Mouse (Mus musculus): ENCODE data around the gene Auh. TPM values are rescaled to one million over a fixed set of nuclear protein-coding genes. Genes with fewer than 3 reads are reported as not detected.

Gene Auh
- total and polyA plus RNA-seq, 3 experiments = 17.8 to 36.6 (median 21.3) TPM

DNA sequence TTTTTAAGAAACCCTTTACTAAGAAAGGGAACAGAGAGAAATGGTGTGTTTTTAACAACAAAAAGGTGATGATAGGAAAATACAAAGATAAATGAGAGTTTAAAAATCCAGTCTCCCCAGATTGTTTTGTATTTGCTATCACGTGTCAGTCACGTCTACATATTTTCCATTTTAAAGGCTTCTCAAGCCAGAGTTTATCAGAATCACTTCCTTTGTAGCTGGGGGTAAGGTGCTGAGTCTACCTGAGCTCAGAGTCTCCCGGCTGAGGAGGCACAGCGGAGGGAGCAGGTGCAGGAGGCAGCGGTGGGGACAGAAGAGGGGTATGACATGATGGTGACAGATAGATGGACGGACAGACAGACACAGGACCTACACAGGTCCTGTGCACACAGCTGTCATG, 55.1 kb downstream of the Auh start:
- H3K4me1 ChIP-seq (ENCODE audit: insufficient read depth, low read depth, low read length) = no peaks in the 10 kb centered on the region
- no peak for DNase-seq (ENCODE audit: low spot score)
- H3K9me3 ChIP-seq (replicated peaks) = peaks cover 12% of the 10 kb centered on the region
- no peak for ATAC-seq (ENCODE audit: extremely low read depth, insufficient number of reproducible peaks, low FRiP score, poor library complexity, severe bottlenecking)
- no peak overlapping the region for H3K4me3 ChIP-seq (ENCODE audit: low read depth, low read length)
- no peaks in the 10 kb centered on the region for H3K27me3 ChIP-seq (ENCODE audit: insufficient read depth, low read length)
- TF ChIP-seq CTCF (IDR thresholded peaks at IDR 0.05; ENCODE audit: low read depth, low read length) (no peak), TAL1 (conservative IDR thresholded peaks at IDR 0.05; ENCODE audit: low read depth, low read length) (no peak), GATA1 (IDR thresholded peaks at IDR 0.05; ENCODE audit: borderline replicate concordance, low read length) (no peak), POLR2AphosphoS5 (IDR thresholded peaks at IDR 0.05; ENCODE audit: insufficient replicate concordance, low read depth, low read length) (no peak), GATA2 (IDR thresholded peaks at IDR 0.05; ENCODE audit: borderline replicate concordance, low read depth, low read length) (no peak)
- H3K36me3 ChIP-seq (replicated peaks) = peaks cover 2% of the 10 kb centered on the region

DNA sequence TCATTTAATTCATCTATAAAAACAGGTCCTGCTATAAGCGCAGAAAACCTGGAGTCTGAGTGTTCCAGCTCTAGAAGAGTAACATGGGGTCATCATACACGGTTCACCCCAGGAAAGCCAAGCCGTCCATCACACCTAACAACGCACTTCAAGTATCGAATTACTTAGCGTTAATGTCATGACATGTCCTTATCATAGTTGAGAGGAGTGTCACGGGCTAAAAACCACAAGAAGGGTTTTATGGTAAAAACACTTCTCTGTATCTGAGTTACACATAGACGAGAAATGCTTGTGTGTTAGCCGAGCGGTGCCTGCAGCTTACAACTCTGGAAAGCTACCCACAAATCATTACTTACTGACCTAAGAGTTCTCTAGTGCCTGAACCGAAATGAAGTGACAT, 55.6 kb downstream of the Auh start:
- Histone ChIP-seq H3K27me3 (ENCODE audit: insufficient read depth, low read length) (no peaks in the 10 kb centered on the region), H3K4me3 (ENCODE audit: low read depth, low read length) (no peak overlapping the region), H3K36me3 (replicated peaks) (no peaks in the 10 kb centered on the region), H3K4me1 (ENCODE audit: insufficient read depth, low read depth, low read length) (no peaks in the 10 kb centered on the region), H3K9me3 (replicated peaks) (peaks cover 16% of the 10 kb centered on the region)
- ATAC-seq (ENCODE audit: extremely low read depth, insufficient number of reproducible peaks, low FRiP score, poor library complexity, severe bottlenecking) (no peak), DNase-seq (ENCODE audit: low spot score) (no peak)
- TF ChIP-seq GATA1 (IDR thresholded peaks at IDR 0.05; ENCODE audit: borderline replicate concordance, low read length) (no peak), POLR2AphosphoS5 (IDR thresholded peaks at IDR 0.05; ENCODE audit: insufficient replicate concordance, low read depth, low read length) (no peak), TAL1 (conservative IDR thresholded peaks at IDR 0.05; ENCODE audit: low read depth, low read length) (no peak), CTCF (IDR thresholded peaks at IDR 0.05; ENCODE audit: low read depth, low read length) (no peak), GATA2 (IDR thresholded peaks at IDR 0.05; ENCODE audit: borderline replicate concordance, low read depth, low read length) (no peak)

- DNase-seq (ENCODE audit: low spot score) = no peak
- no peaks in the 10 kb centered on the region for H3K4me1 ChIP-seq (ENCODE audit: insufficient read depth, low read depth, low read length)
- H3K9me3 ChIP-seq (replicated peaks) = peaks cover 23% of the 10 kb centered on the region
- no peak for ATAC-seq (ENCODE audit: extremely low read depth, insufficient number of reproducible peaks, low FRiP score, poor library complexity, severe bottlenecking)
- no peak overlapping the region for H3K4me3 ChIP-seq (ENCODE audit: low read depth, low read length)
- H3K36me3 ChIP-seq (replicated peaks) = no peaks in the 10 kb centered on the region
- H3K27me3 ChIP-seq (ENCODE audit: insufficient read depth, low read length) = no peaks in the 10 kb centered on the region
- TF ChIP-seq GATA2 (IDR thresholded peaks at IDR 0.05; ENCODE audit: borderline replicate concordance, low read depth, low read length) (no peak), POLR2AphosphoS5 (IDR thresholded peaks at IDR 0.05; ENCODE audit: insufficient replicate concordance, low read depth, low read length) (no peak), TAL1 (conservative IDR thresholded peaks at IDR 0.05; ENCODE audit: low read depth, low read length) (no peak), GATA1 (IDR thresholded peaks at IDR 0.05; ENCODE audit: borderline replicate concordance, low read length) (no peak), CTCF (IDR thresholded peaks at IDR 0.05; ENCODE audit: low read depth, low read length) (no peak)
Measured at GRCm38 (mm10) chr13:52866005-52866792, 63.3 kb downstream of the Auh start.

- Histone ChIP-seq H3K9me3 (replicated peaks) (peaks cover 18% of the 10 kb centered on the region), H3K27me3 (ENCODE audit: insufficient read depth, low read length) (no peaks in the 10 kb centered on the region), H3K4me1 (ENCODE audit: insufficient read depth, low read depth, low read length) (no peaks in the 10 kb centered on the region), H3K36me3 (replicated peaks) (no peaks in the 10 kb centered on the region), H3K4me3 (ENCODE audit: low read depth, low read length) (no peak overlapping the region)
- ATAC-seq (ENCODE audit: extremely low read depth, insufficient number of reproducible peaks, low FRiP score, poor library complexity, severe bottlenecking) (no peak), DNase-seq (ENCODE audit: low spot score) (no peak)
- TF ChIP-seq GATA1 (IDR thresholded peaks at IDR 0.05; ENCODE audit: borderline replicate concordance, low read length) (no peak), POLR2AphosphoS5 (IDR thresholded peaks at IDR 0.05; ENCODE audit: insufficient replicate concordance, low read depth, low read length) (no peak), TAL1 (conservative IDR thresholded peaks at IDR 0.05; ENCODE audit: low read depth, low read length) (no peak), CTCF (IDR thresholded peaks at IDR 0.05; ENCODE audit: low read depth, low read length) (no peak), GATA2 (IDR thresholded peaks at IDR 0.05; ENCODE audit: borderline replicate concordance, low read depth, low read length) (no peak)
Measured at GRCm38 (mm10) chr13:52863436-52863835, 66.0 kb downstream of the Auh start.

GRCm38 (mm10) chr13:52860006-52860685, 69.3 kb downstream of the Auh start:
- no peak overlapping the region for H3K4me3 ChIP-seq (ENCODE audit: low read depth, low read length)
- no peak for ATAC-seq (ENCODE audit: extremely low read depth, insufficient number of reproducible peaks, low FRiP score, poor library complexity, severe bottlenecking)

GRCm38 (mm10) chr13:52859065-52859820, 70.2 kb downstream of the Auh start:
- DNase-seq (ENCODE audit: low spot score) (no peak), ATAC-seq (ENCODE audit: extremely low read depth, insufficient number of reproducible peaks, low FRiP score, poor library complexity, severe bottlenecking) (no peak)
- TF ChIP-seq TAL1 (conservative IDR thresholded peaks at IDR 0.05; ENCODE audit: low read depth, low read length) (no peak), GATA2 (IDR thresholded peaks at IDR 0.05; ENCODE audit: borderline replicate concordance, low read depth, low read length) (no peak), CTCF (IDR thresholded peaks at IDR 0.05; ENCODE audit: low read depth, low read length) (no peak), GATA1 (IDR thresholded peaks at IDR 0.05; ENCODE audit: borderline replicate concordance, low read length) (no peak), POLR2AphosphoS5 (IDR thresholded peaks at IDR 0.05; ENCODE audit: insufficient replicate concordance, low read depth, low read length) (no peak)
- Histone ChIP-seq H3K4me1 (ENCODE audit: insufficient read depth, low read depth, low read length) (no peaks in the 10 kb centered on the region), H3K9me3 (replicated peaks) (peaks cover 41% of the 10 kb centered on the region), H3K27me3 (ENCODE audit: insufficient read depth, low read length) (no peaks in the 10 kb centered on the region), H3K4me3 (ENCODE audit: low read depth, low read length) (no peak overlapping the region), H3K36me3 (replicated peaks) (no peaks in the 10 kb centered on the region)

More at GRCm38 (mm10) chr13:52860006-52860685, 69.3 kb downstream of the Auh start:
- no peaks in the 10 kb centered on the region for H3K27me3 ChIP-seq (ENCODE audit: insufficient read depth, low read length)
- no peak for DNase-seq (ENCODE audit: low spot score)
- no peaks in the 10 kb centered on the region for H3K4me1 ChIP-seq (ENCODE audit: insufficient read depth, low read depth, low read length)
- H3K36me3 ChIP-seq (replicated peaks) = no peaks in the 10 kb centered on the region
- no peak for TF ChIP-seq TAL1 (conservative IDR thresholded peaks at IDR 0.05; ENCODE audit: low read depth, low read length)
- TF ChIP-seq CTCF (IDR thresholded peaks at IDR 0.05; ENCODE audit: low read depth, low read length) = no peak
- H3K9me3 ChIP-seq (replicated peaks) = peaks cover 34% of the 10 kb centered on the region

All from G1E (cell line).